Mouse (Mus musculus) kidney, embryonic 15.5 days (tissue): ENCODE results near the gene Erg. TPM values are rescaled to one million over a fixed set of nuclear protein-coding genes. Genes with fewer than 3 reads are reported as not detected.

Experiments
- ATAC-seq: fragments of 200-750 bp; cut with Nextera tagmentation; replicated peaks from 2 replicates; pipeline ENCODE4 v1.8.0; 2017; ENCODE audit warnings: moderate TSS enrichment; ENCODE audit not compliant: low FRiP score
- H3K27ac ChIP-seq: fragments of 300-500 bp; sonication (generic); 2 replicates; pipeline ENCODE4 v1.5.1; 2015; ENCODE audit warnings: mild to moderate bottlenecking, inconsistent platforms
- H3K27me3 ChIP-seq: fragments of 300-500 bp; sonication (generic); 2 replicates; pipeline ENCODE4 v1.6.1; 2015; ENCODE audit warnings: inconsistent platforms
- H3K36me3 ChIP-seq: fragments of 300-500 bp; sonication (generic); 2 replicates; pipeline ENCODE4 v1.6.1; 2015; ENCODE audit warnings: inconsistent platforms
- H3K4me1 ChIP-seq: fragments of 300-500 bp; sonication (generic); 2 replicates; pipeline ENCODE4 v1.6.1; 2015; ENCODE audit warnings: inconsistent platforms
- H3K4me2 ChIP-seq: fragments of 300-500 bp; sonication (generic); 2 replicates; pipeline ENCODE4 v1.6.1; 2015; ENCODE audit warnings: moderate library complexity, mild to moderate bottlenecking, inconsistent platforms
- H3K4me3 ChIP-seq: fragments of 300-500 bp; sonication (generic); replicated peaks from 2 replicates; pipeline ENCODE4 v1.5.1; 2015; ENCODE audit warnings: mild to moderate bottlenecking, inconsistent platforms
- H3K9ac ChIP-seq: fragments of 300-500 bp; sonication (generic); 2 replicates; pipeline ENCODE4 v1.6.1; 2015; ENCODE audit warnings: mild to moderate bottlenecking, inconsistent platforms
- H3K9me3 ChIP-seq: fragments of 300-500 bp; sonication (generic); replicated peaks from 2 replicates; pipeline ENCODE4 v1.6.1; 2016; ENCODE audit warnings: inconsistent platforms
- whole genome bisulfite sequencing: fragments of 180-500 bp; shearing (Covaris S2); methylation state at CpG from one replicate; pipeline ENCODE4 v1.1.7; 2015; ENCODE audit warnings: mixed read lengths; 5-methylcytosine and 5-hydroxymethylcytosine counted together
- polyA plus RNA-seq: library from polyadenylated mRNA; unstranded; fragments of >200 nt; fragmentation: Nextera tagmentation; extraction: Ambion mirVana; gene quantifications from 2 replicates; pipeline ENCODE4 v1.2.1, GENCODE M21; 2015

Erg gene
- polyA plus RNA-seq, 1 experiment from 2014 or later: 8.4 TPM

GRCm38 (mm10) chr16:95472771-95473170 is 113.6 kb downstream of the Erg start:
- no peak overlapping the region for H3K27ac ChIP-seq
- H3K27me3 ChIP-seq: no peaks in the 10 kb centered on the region
- H3K4me1 ChIP-seq: no peaks in the 10 kb centered on the region
- ATAC-seq: no peak
- 44% methylated on average over 11 of the region's 11 CpGs for WGBS
- no peaks in the 10 kb centered on the region for H3K9me3 ChIP-seq
- H3K4me3 ChIP-seq: no peak overlapping the region
- no peak overlapping the region for H3K4me2 ChIP-seq
- H3K36me3 ChIP-seq: no peaks in the 10 kb centered on the region
- no peak overlapping the region for H3K9ac ChIP-seq

DNA sequence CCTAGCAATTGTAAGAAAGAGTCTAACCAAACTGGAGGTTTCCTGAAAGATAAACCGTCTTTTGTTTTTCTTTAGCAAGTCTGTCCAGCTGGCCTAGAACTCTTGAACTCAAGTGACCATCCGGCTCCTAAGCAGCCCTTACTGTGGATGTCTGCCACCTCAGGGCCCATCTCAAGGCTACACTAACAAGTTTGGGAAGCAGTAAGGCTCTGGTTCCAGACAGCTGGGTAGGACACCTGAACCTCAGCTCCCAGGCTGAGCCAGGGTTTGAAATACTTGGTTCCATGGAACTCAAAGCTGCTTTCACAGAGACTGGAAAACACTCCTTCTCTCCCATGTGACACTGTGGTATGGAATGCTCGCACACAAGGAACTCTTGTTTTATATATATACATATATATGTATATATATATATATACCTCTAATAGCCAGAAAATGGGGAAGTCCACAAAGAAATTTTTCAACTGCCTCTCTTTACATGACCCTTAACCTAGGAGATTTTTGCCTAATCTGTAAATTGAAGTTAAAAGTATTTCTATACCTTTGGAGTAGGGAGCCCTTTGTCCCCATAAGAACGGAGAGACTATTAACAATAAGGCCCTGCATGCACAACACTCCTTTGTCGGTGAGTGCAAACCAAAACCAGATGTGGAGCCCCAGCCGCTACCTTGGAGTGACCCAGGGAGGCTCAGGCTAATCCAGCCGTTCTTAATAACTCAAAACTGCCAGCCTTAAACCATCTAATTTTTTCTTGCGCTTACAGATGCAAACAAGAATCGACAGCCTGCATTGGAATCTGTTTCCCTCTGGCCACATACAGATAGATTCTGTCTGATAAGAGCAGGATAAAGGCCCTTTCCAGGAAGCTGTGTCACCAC is 116.9 kb downstream of the Erg start:
- 65% methylated on average over 9 of the region's 9 CpGs for WGBS
- no peak for ATAC-seq
- H3K27ac ChIP-seq: no peak overlapping the region

DNA sequence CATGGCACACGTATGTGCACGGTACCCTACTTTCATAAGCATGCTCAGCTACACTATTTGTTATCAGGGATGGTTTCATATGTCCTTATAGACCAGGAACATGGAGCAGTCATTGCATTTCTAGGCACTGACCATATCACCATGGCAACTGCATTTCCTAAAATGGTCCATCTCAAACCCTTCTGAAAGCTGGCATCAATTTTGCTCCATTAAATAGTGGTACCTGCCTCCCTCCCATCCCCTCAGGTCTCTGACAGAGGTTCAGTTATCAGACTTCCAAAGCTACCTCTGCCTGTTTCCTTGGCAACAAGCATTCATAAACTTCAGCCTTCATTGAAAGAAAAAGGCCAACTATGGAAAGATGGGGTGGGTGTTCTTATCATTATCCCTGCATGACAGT is 118.5 kb downstream of the Erg start:
- Histone ChIP-seq H3K36me3 (no peaks in the 10 kb centered on the region), H3K9ac (no peak overlapping the region), H3K27me3 (no peaks in the 10 kb centered on the region), H3K4me2 (no peak overlapping the region), H3K4me1 (no peaks in the 10 kb centered on the region), H3K9me3 (no peaks in the 10 kb centered on the region), H3K27ac (no peak overlapping the region), H3K4me3 (no peak overlapping the region)
- WGBS: 100% methylated on average over 2 of the region's 2 CpGs
- no peak for ATAC-seq

More for the DNA sequence above, 116.9 kb downstream of the Erg start:
- Histone ChIP-seq H3K4me2 (no peak overlapping the region), H3K27me3 (no peaks in the 10 kb centered on the region), H3K4me3 (no peak overlapping the region), H3K4me1 (no peaks in the 10 kb centered on the region), H3K9me3 (no peaks in the 10 kb centered on the region), H3K9ac (no peak overlapping the region), H3K36me3 (no peaks in the 10 kb centered on the region)

DNA sequence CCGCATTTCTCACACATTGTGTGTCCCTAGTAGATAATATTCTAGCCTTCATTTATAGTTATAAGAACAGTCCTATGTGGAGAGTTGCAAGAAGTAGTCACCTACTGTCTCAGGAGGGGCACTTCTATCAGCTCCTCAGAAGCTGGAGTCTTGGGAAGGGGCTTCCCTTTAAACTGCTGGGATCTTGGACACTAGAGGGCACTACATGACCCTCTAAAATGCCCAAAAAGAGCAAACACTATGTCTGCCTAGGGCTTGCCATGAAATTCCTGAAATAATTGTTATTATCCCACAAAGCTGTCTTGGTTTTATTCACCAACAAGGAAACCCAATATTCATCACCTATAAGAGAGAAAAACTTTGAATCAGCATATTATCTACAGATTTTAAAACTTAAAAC is 119.8 kb downstream of the Erg start:
- Histone ChIP-seq H3K4me3 (no peak overlapping the region), H3K27me3 (no peaks in the 10 kb centered on the region), H3K4me1 (no peaks in the 10 kb centered on the region), H3K9me3 (no peaks in the 10 kb centered on the region), H3K4me2 (no peak overlapping the region), H3K9ac (no peak overlapping the region), H3K27ac (no peak overlapping the region), H3K36me3 (no peaks in the 10 kb centered on the region)
- 94% methylated on average over 1 of the region's 1 CpGs for whole genome bisulfite sequencing
- ATAC-seq: no peak

DNA sequence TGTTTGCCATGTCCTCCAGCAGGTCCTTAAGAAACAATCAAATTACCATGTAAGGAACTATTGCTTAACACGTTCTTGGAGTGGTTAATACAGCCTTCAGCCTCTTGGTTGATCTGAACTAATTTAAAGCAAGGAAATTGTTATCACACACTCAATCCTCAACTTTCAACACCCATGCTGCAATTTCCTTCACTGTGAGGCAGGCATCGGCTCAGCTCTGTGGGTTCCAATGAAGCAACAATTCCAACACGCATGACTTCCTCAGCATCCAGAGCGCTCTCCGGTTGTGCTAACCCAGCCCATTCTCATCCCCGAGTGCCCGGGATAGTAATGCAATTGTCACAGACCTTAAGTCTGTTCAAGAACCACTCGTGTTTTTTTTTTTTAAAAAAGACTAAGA is 121.8 kb downstream of the Erg start:
- 66% methylated on average over 8 of the region's 8 CpGs for WGBS
- no peak for ATAC-seq
- Histone ChIP-seq H3K27me3 (no peaks in the 10 kb centered on the region), H3K36me3 (no peaks in the 10 kb centered on the region), H3K4me1 (0 out of 2 replicates have a peak, but pooled peaks cover 6% of the 10 kb centered on the region), H3K9me3 (no peaks in the 10 kb centered on the region), H3K9ac (no peak overlapping the region), H3K27ac (no peak overlapping the region), H3K4me2 (no peak overlapping the region), H3K4me3 (no peak overlapping the region)

- no peak; the same call in 1 of the 2 replicates for ATAC-seq
- WGBS: 42% methylated on average over 6 of the region's 6 CpGs
These were observed 122.6 kb downstream of the Erg start for GRCm38 (mm10) chr16:95463796-95464195.

DNA sequence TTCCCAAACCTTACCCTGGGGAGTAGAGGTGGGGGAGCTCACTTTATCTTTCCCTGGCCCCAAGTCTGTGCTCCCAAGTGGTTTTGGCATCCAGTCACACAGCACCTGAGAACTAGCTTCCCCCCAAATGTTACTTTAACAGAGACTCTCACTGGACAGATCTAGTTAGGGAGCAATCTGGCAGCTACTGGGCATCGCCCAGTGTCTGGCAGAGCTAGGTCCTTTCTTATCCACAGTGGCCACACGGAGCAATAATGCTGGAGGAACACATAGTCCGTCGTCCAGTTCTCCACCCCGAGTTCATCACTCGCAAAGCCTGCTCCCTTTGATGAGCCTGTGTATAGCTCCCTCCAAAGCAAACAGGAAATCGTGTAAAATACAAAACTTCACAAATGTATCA is 124.5 kb downstream of the Erg start:
- 70% methylated on average over 7 of the region's 7 CpGs for WGBS
- Histone ChIP-seq H3K27ac (no peak overlapping the region), H3K9ac (no peak overlapping the region), H3K36me3 (no peaks in the 10 kb centered on the region), H3K4me2 (no peak overlapping the region), H3K4me3 (no peak overlapping the region), H3K27me3 (no peaks in the 10 kb centered on the region), H3K4me1 (0 out of 2 replicates have a peak, but pooled peaks cover 6% of the 10 kb centered on the region), H3K9me3 (no peaks in the 10 kb centered on the region)
- ATAC-seq: no peak

More at GRCm38 (mm10) chr16:95463796-95464195, 122.6 kb downstream of the Erg start:
- Histone ChIP-seq H3K4me3 (no peak overlapping the region), H3K36me3 (no peaks in the 10 kb centered on the region), H3K27me3 (no peaks in the 10 kb centered on the region), H3K4me2 (no peak overlapping the region), H3K4me1 (0 out of 2 replicates have a peak, but pooled peaks cover 6% of the 10 kb centered on the region), H3K9ac (no peak overlapping the region), H3K27ac (no peak overlapping the region), H3K9me3 (no peaks in the 10 kb centered on the region)

DNA sequence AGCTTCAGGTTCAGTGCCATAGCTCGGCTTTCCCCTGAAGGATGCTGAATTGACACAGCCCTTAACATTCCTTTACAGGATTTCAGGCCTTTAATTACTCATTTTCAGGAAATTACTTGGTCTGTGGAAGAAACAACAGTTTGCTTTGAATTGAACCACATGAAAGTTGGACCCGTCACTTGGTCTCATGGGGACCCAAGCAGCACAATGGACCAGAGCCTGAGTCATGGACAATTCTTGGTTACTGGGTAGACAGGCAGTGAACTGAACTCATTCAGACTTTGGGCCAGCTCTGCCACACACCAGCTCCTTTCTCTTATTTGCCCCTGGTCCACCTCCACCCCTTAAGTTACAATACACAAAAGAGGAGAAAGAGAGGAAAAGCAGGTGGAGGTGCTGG is 126.1 kb downstream of the Erg start:
- 73% methylated on average over 2 of the region's 2 CpGs for WGBS
- no peak overlapping the region for H3K4me2 ChIP-seq
- 0 out of 2 replicates have a peak, but pooled peaks cover 6% of the 10 kb centered on the region for H3K4me1 ChIP-seq
- no peak overlapping the region for H3K9ac ChIP-seq
- no peaks in the 10 kb centered on the region for H3K9me3 ChIP-seq
- no peaks in the 10 kb centered on the region for H3K36me3 ChIP-seq
- H3K27ac ChIP-seq: 0 out of 2 replicates have a peak overlapping the region, but pooled peaks have one; percentile 9
- ATAC-seq: no peak
- no peak overlapping the region for H3K4me3 ChIP-seq
- no peaks in the 10 kb centered on the region for H3K27me3 ChIP-seq

GRCm38 (mm10) chr16:95459325-95459691 is 127.1 kb downstream of the Erg start:
- Histone ChIP-seq H3K27ac (peak overlapping the region; percentile 57), H3K4me1 (0 out of 2 replicates have a peak, but pooled peaks cover 6% of the 10 kb centered on the region), H3K4me2 (no peak overlapping the region), H3K9ac (no peak overlapping the region), H3K9me3 (no peaks in the 10 kb centered on the region), H3K36me3 (no peaks in the 10 kb centered on the region), H3K4me3 (peak overlapping the region; percentile 29), H3K27me3 (no peaks in the 10 kb centered on the region)
- 45% methylated on average over 5 of the region's 5 CpGs for WGBS
- peak; percentile 54; the same call in 1 of the 2 replicates for ATAC-seq

DNA sequence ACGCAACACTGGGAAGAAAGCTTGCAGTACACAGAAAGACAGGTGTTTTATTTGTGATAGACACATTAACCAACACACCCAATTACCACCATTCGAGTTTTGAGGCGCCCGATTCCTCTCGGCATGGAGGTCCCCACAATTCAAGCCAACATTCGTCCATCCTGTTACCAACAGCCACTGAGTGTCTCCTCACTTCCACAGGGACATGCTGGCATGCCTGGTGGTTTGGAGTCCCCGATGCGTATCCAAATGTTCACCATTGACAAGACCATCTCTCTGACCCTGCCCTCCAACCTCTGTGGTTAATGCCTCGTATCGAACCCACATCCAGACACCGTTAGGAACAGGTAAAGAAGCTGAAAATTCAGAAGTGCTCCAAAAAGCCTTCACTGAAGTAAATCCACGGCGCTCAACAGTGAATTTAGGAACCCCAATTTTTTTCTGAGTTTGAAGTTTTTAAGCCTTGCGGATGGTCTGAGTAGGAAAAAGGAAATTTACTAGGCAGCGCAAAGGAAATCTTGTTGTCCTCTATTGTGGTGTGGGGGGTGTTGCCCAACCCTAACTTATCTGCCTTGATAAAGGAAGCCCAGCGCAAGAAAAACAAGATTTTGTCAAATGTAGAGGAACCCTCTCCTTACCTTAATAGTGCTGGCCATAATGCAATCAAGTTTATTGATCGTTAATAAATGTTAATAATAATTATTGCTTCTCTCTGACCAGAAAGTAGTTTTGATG is 127.6 kb downstream of the Erg start:
- H3K4me3 ChIP-seq: peak overlapping the region; percentile 29
- 0 out of 2 replicates have a peak overlapping the region, but pooled peaks have one; percentile 2 for H3K9ac ChIP-seq
- no peaks in the 10 kb centered on the region for H3K9me3 ChIP-seq
- H3K36me3 ChIP-seq: no peaks in the 10 kb centered on the region
- no peak for ATAC-seq
- 0 out of 2 replicates have a peak, but pooled peaks cover 6% of the 10 kb centered on the region for H3K4me1 ChIP-seq
- WGBS: 73% methylated on average over 17 of the region's 17 CpGs
- peak overlapping the region; percentile 76 for H3K27ac ChIP-seq
- no peaks in the 10 kb centered on the region for H3K27me3 ChIP-seq
- no peak overlapping the region for H3K4me2 ChIP-seq

DNA sequence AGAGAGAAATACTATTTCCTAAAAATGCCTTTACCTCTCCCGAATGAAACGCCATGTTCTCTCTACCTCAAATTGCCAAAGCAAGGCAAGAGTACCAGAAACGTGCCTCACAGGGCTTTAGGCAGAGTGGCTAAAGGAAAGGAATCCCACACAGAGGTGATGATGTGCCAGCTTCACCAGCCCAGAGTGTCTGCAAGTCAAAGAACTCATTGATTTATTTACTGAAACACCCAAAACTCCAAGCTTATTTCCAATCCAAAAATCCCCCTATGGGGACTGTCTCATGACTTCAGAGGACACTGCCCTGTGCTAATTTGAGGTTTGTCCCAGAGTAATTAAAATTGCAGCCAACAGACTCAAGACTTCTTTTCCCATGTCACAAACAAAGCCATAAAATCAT is 129.4 kb downstream of the Erg start:
- WGBS: 66% methylated on average over 3 of the region's 3 CpGs
- ATAC-seq: no peak
- Histone ChIP-seq H3K4me3 (peak overlapping the region; percentile 29), H3K9me3 (no peaks in the 10 kb centered on the region), H3K9ac (no peak overlapping the region), H3K4me1 (0 out of 2 replicates have a peak, but pooled peaks cover 6% of the 10 kb centered on the region), H3K36me3 (no peaks in the 10 kb centered on the region), H3K27ac (no peak overlapping the region), H3K4me2 (peak overlapping the region; percentile 29), H3K27me3 (no peaks in the 10 kb centered on the region)

DNA sequence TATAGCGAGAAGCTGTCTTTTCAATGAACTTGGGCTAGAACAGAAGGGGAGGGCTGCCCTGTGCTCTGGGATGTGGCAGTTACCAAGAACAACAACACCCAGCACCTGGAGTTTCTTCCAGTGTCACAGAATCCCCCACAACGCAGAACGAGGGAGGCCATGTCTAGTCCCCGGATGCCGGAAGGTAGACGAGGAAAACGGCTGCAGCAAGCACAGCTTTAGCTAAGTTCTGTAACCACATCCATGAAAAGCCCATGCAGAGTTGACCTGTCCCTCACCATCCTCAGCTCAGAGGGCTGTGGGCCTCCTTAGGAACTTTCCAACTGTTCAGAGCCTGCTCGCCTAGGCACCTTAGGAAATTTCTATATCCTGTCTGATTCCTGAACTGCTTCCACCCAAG is 130.5 kb downstream of the Erg start:
- no peak overlapping the region for H3K9ac ChIP-seq

More for the DNA sequence above, 130.5 kb downstream of the Erg start:
- no peaks in the 10 kb centered on the region for H3K27me3 ChIP-seq
- no peaks in the 10 kb centered on the region for H3K9me3 ChIP-seq
- no peak overlapping the region for H3K27ac ChIP-seq
- peak overlapping the region; percentile 27 for H3K4me3 ChIP-seq
- ATAC-seq: no peak
- 0 out of 2 replicates have a peak, but pooled peaks cover 3% of the 10 kb centered on the region for H3K4me1 ChIP-seq
- peak overlapping the region; percentile 29 for H3K4me2 ChIP-seq
- H3K36me3 ChIP-seq: no peaks in the 10 kb centered on the region
- 70% methylated on average over 8 of the region's 8 CpGs for WGBS
